Mouse (Mus musculus) heart, postnatal 14 days (tissue): Measurements from ENCODE around the gene Shisa3. TPM values are rescaled to one million over a fixed set of nuclear protein-coding genes. Genes with fewer than 3 reads are reported as not detected.

Experiments used
- DNase-seq, 2 experiments: peaks; one replicate each; pipeline ENCODE4 v3.0.0; 2021 to 2022
- intact Hi-C: fragments of 180-260 bp; cut with DNase I; formaldehyde crosslinking; loops from one replicate; pipeline ENCODE4 v1.15.1; 2025
- long read RNA-seq, 2 experiments: library from polyadenylated mRNA; stranded (forward); transcript quantifications; one replicate each; pipeline ENCODE4 v2.0.0; 2021
- total RNA-seq, 2 experiments: library from RNA; stranded (reverse); gene quantifications; 2 replicates each; pipeline ENCODE4 v1.2.3; 2021

The Shisa3 gene
- total RNA-seq, result under 1 TPM; 0.83 to 0.86 TPM
- long read RNA-seq, experiment 1, transcript Shisa3-201 (2 exons, 3,760 nt), result major isoform, 5 of 5 reads
- long read RNA-seq, experiment 1, partial matches to known transcripts, result 0 of 5 reads
- long read RNA-seq, experiment 1, other reads (novel, unspliced or antisense), result 0 of 5 reads
- long read RNA-seq, experiment 2, partial matches to known transcripts, result 0 of 3 reads
- long read RNA-seq, experiment 2, other reads (novel, unspliced or antisense), result 0 of 3 reads

- intact Hi-C loops, result loop anchor here (5.0 kb wide), 1 partner anchor 119 kb away; no protein-coding TSS in a partner anchor
- DNase-seq, result peak; percentile 24 to 31
These were observed at the start of gene Shisa3 for GRCm38 (mm10) chr5:67607804-67608673. Gene Shisa3, plus strand, starts transcription at chr5:67607882.

GRCm38 (mm10) chr5:67558644-67559043 lies 49.0 kb upstream of the Shisa3 start:
- intact Hi-C loops, result no loop called here
- no peak for DNase-seq

GRCm38 (mm10) chr5:67559063-67559462 lies 48.6 kb upstream of the Shisa3 start:
- intact Hi-C loops, result no loop called here
- no peak for DNase-seq

GRCm38 (mm10) chr5:67572552-67573155 lies 35.0 kb upstream of the Shisa3 start:
- no peak for DNase-seq
- intact Hi-C loops, result no loop called here

GRCm38 (mm10) chr5:67574039-67574438 lies 33.6 kb upstream of the Shisa3 start:
- intact Hi-C loops, result no loop called here
- no peak for DNase-seq

GRCm38 (mm10) chr5:67575705-67576104 lies 32.0 kb upstream of the Shisa3 start:
- intact Hi-C loops, result no loop called here
- DNase-seq, result no peak

- intact Hi-C loops, result loop anchor here (5.0 kb wide), 1 partner anchor 147 kb away; no protein-coding TSS in a partner anchor
- peak in 1 of 2 experiments; percentile 6 for DNase-seq
These were observed 27.7 kb upstream of the Shisa3 start for GRCm38 (mm10) chr5:67579725-67580633.

- intact Hi-C loops, result no loop called here
- no peak for DNase-seq
These were observed 12.6 kb upstream of the Shisa3 start for GRCm38 (mm10) chr5:67595070-67595469.

GRCm38 (mm10) chr5:67595629-67596028 lies 12.1 kb upstream of the Shisa3 start:
- intact Hi-C loops, result no loop called here
- no peak for DNase-seq

GRCm38 (mm10) chr5:67599935-67600334 lies 7.7 kb upstream of the Shisa3 start:
- no peak for DNase-seq
- intact Hi-C loops, result no loop called here

- no peak for DNase-seq
- intact Hi-C loops, result loop anchor here (5.0 kb wide), 1 partner anchor 121 kb away; no protein-coding TSS in a partner anchor
These were observed 1.7 kb upstream of the Shisa3 start for GRCm38 (mm10) chr5:67605951-67606350.

GRCm38 (mm10) chr5:67606916-67607803 lies 522 bp upstream of the Shisa3 start:
- intact Hi-C loops, result loop anchor here (5.0 kb wide), 1 partner anchor 120 kb away; no protein-coding TSS in a partner anchor
- DNase-seq, result peak; percentile 35 to 42

GRCm38 (mm10) chr5:67608674-67609519 lies 1.2 kb downstream of the Shisa3 start:
- DNase-seq, result no peak
- intact Hi-C loops, result loop anchor here (5.0 kb wide), 1 partner anchor 118 kb away; no protein-coding TSS in a partner anchor

- DNase-seq, result no peak
- intact Hi-C loops, result loop anchor here (5.0 kb wide), 1 partner anchor 118 kb away; no protein-coding TSS in a partner anchor
These were observed 1.8 kb downstream of the Shisa3 start for GRCm38 (mm10) chr5:67609520-67609837.

- no peak for DNase-seq
- intact Hi-C loops, result no loop called here
These were observed 13.5 kb downstream of the Shisa3 start for GRCm38 (mm10) chr5:67621230-67621629.

GRCm38 (mm10) chr5:67628180-67628940 lies 20.7 kb downstream of the Shisa3 start:
- intact Hi-C loops, result no loop called here
- DNase-seq, result no peak

- intact Hi-C loops, result no loop called here
- no peak for DNase-seq
These were observed 21.8 kb downstream of the Shisa3 start for GRCm38 (mm10) chr5:67629440-67629839.
